Mouse (Mus musculus): ENCODE data around the gene Mrps21. TPM values are rescaled to one million over a fixed set of nuclear protein-coding genes. Genes with fewer than 3 reads are reported as not detected.

The Mrps21 gene
- 281 TPM for polyA plus RNA-seq (2017; shearing (Covaris generic))

DNA sequence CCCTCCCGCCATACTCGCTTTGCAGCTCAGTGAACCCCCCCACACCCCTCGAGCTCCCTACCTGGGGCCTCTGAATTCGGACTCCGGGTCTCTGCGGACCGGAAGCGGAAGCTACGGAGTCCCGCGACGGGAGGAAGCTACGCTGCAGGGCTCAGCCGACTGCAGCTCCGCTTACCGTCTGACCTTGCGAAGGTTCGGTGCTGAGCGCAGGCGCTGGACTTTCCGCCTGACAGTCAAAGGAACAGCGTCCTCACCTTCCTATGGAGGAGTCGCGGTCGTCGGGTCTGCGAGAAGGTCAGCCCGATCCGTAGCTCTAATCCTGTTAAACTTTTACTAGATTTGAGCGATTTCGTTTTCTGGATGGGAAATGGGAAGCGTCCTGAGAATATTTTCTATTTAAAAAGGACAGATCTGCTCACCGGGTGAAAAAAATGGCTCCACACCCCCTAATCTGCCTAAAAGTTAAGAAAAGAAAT is at the start of gene Mrps21:
TSS of gene Mrps21 (minus strand) at position 128 of the 476 bp plus-strand sequence.

DNA sequence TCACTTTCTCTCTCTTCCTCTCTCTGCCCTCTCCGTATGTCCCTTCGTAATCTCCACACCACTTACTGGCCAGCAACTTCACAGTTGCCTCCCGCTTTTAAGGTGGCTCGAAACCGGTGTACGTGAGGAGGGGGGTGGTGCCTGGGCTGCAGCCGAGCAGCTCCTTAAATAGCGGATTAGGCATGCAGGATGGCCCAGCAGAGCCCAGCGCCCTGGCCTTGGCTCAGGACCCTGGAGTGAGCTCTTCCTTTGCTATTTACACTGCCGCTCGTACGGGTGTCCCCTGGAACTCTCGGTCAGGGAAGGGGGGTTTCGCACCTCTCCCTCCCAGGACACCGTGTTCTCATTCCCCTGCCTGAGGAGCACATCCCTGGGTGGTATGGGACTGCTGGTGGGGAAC is 33.2 kb upstream of the Mrps21 start, which contains the start of gene Car14:
TSS of gene Car14 (minus strand) at position 124 of the 400 bp plus-strand sequence.

GRCm38 (mm10) chr3:95893606-95894316 is 22.4 kb upstream of the Mrps21 start, which contains the start of gene Aph1a:
Gene Aph1a (plus strand): TSS chr3:95893969.

GRCm38 (mm10) chr3:95891211-95892065 is 20.1 kb upstream of the Mrps21 start, which contains the start of gene BC028528:
Gene BC028528 (minus strand): TSS chr3:95892005.

DNA sequence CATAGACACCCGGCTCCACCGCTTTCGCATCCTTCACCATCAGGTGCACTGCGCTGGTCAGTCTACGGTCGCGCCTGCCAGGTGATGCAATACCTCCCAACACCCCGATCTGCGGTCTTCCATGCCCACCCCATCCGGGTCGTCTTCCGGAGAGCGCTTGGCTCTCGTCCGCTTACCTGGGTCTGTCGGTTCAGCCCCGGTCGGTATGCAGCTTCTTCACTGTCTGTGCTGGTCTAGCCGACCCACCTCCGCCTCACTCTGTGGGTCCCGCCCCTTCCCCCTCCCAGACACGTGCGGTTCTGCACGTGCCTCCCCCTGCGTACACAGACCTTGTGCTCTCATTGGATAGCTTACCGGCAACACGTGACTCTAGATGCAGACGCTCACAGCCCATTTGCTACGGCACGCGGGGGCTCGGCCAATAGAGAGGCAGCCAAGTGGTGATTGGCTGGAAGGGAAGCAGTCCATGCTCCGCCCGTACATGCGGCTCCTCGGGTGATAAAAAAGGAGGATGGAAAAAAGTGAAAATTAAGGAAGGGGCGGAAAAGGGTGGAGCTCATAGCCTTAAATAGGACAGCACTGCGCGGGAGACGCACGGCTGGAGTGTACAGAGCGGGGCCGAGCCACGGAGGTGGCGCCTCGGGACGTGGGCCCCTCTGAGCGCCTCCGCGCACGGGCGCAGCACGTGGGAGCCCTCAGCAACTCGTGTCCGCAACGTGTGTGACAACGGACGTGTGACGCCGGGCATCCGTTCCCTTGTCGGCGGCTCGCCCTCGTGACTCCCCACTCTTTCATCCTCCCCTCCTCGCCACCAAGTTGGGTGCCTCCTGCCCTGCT is 10.9 kb upstream of the Mrps21 start, which contains the start of gene Ciart:
TSS of gene Ciart (minus strand) at position 273 of the 837 bp plus-strand sequence.

DNA sequence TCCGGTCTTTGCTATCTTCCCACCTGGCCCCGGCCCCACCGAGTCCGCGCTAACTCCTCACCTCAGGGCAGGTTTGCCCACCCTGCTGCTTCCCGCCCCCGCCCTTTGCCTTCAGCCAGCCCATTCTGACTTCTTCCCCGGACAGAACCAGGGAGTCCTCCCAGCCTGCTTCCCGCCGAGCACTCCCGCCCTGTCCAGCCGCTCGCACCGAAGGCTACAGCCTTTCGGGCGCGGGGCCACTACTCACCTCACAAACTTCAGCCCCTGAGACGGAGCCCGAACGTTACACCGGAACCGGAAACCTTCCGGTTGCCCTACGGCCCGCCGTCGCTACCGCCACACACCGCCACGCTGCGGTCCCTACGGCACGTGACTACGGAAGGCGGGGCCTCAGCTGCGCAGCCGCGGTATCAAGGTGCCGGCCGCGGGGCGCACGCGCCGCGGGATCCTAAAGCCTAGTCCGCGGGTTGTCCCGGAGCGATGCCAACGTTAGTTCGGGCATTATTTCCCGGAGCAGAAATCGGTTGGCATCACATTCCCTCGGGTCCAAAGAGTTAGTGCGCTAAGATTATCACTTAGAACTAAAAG is 15.7 kb downstream of the Mrps21 start, which contains the start of gene Prpf3:
TSS of gene Prpf3 (minus strand) at position 384 of the 588 bp plus-strand sequence.

GRCm38 (mm10) chr3:95818571-95819288 is 52.6 kb downstream of the Mrps21 start, which contains the start of gene Rprd2:
Gene Rprd2 (minus strand): TSS chr3:95818863.

Other genes with a start within 250 kb of the Mrps21 start
- gene Ensa, start 246.5 kb downstream of the Mrps21 start, polyA plus RNA-seq (2017; shearing (Covaris generic)) = 96.7 TPM
- 42.6 TPM for gene Mcl1, start 212.7 kb downstream of the Mrps21 start, polyA plus RNA-seq (2017; shearing (Covaris generic))
- 10.5 TPM for gene Adamtsl4, start 183.6 kb downstream of the Mrps21 start, polyA plus RNA-seq (2017; shearing (Covaris generic))
- 235 TPM for gene Ecm1, start 131.9 kb downstream of the Mrps21 start, polyA plus RNA-seq (2017; shearing (Covaris generic))
- 88.7 TPM for gene Tars2, start 111.3 kb downstream of the Mrps21 start, polyA plus RNA-seq (2017; shearing (Covaris generic))
- gene Rprd2, start 52.7 kb downstream of the Mrps21 start, polyA plus RNA-seq (2017; shearing (Covaris generic)) = 16.8 TPM
- gene Prpf3, start 15.6 kb downstream of the Mrps21 start, polyA plus RNA-seq (2017; shearing (Covaris generic)) = 77.5 TPM
- gene Ciart, start 10.7 kb upstream of the Mrps21 start, polyA plus RNA-seq (2017; shearing (Covaris generic)) = 8.2 TPM
- 0.67 TPM for gene BC028528, start 20.5 kb upstream of the Mrps21 start, polyA plus RNA-seq (2017; shearing (Covaris generic))
- gene Aph1a, start 22.4 kb upstream of the Mrps21 start, polyA plus RNA-seq (2017; shearing (Covaris generic)) = 61.7 TPM
- gene Car14, start 33.2 kb upstream of the Mrps21 start, polyA plus RNA-seq (2017; shearing (Covaris generic)) = not detected
- gene Anp32e, start 57.7 kb upstream of the Mrps21 start, polyA plus RNA-seq (2017; shearing (Covaris generic)) = 233 TPM
- gene Plekho1, start 124.5 kb upstream of the Mrps21 start, polyA plus RNA-seq (2017; shearing (Covaris generic)) = 7.7 TPM
- 33.7 TPM for gene Vps45, start 186.9 kb upstream of the Mrps21 start, polyA plus RNA-seq (2017; shearing (Covaris generic))
- 21.2 TPM for gene Otud7b, start 233.0 kb upstream of the Mrps21 start, polyA plus RNA-seq (2017; shearing (Covaris generic))

Data from CD4-positive, CD25-positive, alpha-beta regulatory T cell, adult 9 weeks (primary cell).